Mouse (Mus musculus): Measurements from ENCODE around the gene Cby1.

GRCm38 (mm10) chr15:79696508-79696907 lies 37.5 kb downstream of the Cby1 start:
- TF ChIP-seq POLR2A (IDR thresholded peaks at IDR 0.05; ENCODE audit: borderline replicate concordance, insufficient read depth, low read length) (no peak), CTCF (IDR thresholded peaks at IDR 0.05; ENCODE audit: borderline replicate concordance, insufficient read depth, low read depth, low read length) (no peak)
